Mouse (Mus musculus): ENCODE measurements around the gene AC170998.1. TPM values are rescaled to one million over a fixed set of nuclear protein-coding genes. Genes with fewer than 3 reads are reported as not detected.

Gene AC170998.1
- 10 to 100 TPM; 10.1 TPM for polyA plus RNA-seq (2017; shearing (Covaris generic))

DNA sequence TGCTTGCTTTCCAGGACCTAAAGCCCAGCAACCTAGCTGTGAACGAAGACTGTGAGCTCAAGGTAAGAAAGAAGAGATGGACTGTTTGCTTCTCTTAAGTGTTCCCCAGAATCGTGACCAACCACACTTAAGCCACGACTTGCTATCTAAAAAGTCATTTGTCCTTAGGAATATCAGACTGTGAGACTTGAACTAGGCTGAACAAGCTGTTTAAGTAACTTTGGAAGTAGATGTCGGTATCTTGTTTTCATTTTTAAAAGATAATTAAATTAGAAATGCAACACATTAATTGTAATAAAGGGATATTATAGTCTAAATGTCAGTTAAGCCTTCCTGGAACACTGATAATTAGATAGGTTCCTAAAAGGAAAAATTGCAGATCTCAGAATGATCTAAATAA, at the start of gene AC170998.1:
AC170998.1 (plus strand) TSS at position 301 of the 400 bp plus-strand sequence.
- ATAC-seq: no peak

DNA sequence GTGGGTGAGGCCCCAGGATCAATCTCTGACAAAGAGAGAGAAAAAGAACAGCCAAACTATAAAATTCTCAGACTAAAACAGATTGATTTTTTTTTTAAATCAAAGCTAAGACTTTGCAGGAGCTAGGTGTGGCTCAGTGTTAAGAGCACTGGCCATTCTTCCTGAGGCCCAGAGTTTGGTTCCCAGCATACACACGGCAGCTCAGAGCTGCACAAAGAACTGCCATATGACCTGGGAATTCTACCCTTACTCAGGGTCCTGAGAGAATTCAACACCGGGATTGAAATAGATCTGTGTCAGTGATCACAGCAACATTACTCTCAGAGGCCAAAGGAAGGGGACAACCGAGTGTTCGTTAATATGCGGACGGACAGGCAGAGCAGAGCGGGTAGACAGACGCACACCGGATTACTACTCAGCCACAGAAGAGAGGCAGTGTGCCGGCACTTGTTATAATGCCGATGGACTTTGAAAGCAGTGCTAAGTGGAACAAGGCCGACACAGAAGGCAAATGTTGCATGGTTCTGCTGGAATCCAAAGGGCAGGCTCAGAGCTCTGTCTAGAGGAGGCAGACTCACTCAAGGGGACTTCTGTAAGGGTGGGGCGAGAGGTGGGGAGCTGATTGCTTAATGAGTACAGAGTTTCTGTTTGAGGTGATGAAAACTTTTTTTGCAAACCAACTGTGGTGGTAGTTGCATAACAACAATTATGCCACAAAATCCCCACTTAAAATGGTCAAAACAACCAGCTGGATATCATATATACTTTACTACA, 43.4 kb upstream of the AC170998.1 start:
- no peak for ATAC-seq

DNA sequence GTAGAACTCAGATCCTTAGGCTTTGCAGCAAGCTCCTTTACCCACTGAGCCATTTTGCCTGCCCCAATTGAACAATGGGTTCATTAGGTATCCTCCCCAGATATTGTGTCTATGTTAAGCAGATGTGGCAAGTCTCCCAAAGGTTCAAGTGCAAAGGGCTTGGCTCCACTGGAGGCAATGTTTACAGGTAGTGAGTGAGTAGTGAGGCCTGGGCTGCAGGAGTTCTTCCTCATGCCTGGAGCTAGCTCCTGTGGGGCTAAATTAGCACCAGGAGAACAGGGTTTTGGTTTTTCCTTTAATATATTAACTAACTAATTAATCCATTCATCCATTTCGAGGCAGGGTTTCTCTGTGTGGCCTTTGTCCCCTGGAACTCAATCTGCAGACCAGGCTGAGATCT, 42.3 kb upstream of the AC170998.1 start:
- no peak for ATAC-seq

DNA sequence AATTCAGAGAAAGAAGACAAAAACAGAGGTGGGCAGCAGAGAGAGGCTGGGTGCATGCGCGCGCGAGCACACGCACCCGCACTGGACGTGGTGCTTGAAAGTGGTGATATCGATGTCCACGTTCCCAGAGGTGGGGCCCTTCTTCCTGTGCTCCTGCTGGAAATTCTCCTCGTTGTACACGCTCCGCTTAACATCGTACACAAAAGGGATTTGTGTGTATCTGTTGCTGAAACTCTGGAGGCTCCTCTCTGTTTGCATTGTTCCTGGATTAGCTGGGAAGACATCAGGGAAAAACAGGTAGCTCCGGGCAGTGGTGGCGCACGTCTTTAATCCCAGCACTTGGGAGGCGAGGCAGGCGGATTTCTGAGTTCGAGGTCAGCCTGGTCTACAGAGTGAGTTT, 41.3 kb upstream of the AC170998.1 start:
- no peak for ATAC-seq

DNA sequence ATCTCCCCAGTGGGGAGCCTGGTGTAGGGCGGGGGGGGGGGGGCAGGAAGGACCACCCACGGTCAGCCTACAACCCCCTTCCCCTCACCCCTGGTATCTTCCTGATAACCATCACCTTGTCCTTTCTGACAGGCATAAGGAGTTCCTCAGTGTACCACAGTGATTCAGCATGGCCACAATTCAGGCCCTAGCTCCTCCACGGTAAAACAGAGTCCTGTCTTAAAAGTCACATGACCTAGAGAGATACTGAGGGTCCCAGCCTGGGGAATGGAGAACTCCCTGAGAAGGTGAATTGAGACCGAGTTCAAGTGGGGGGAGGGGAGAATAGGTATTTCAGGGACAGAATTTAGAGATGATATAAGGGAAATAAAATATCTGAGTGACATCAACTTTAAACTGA, 38.5 kb upstream of the AC170998.1 start:
- ATAC-seq: no peak

DNA sequence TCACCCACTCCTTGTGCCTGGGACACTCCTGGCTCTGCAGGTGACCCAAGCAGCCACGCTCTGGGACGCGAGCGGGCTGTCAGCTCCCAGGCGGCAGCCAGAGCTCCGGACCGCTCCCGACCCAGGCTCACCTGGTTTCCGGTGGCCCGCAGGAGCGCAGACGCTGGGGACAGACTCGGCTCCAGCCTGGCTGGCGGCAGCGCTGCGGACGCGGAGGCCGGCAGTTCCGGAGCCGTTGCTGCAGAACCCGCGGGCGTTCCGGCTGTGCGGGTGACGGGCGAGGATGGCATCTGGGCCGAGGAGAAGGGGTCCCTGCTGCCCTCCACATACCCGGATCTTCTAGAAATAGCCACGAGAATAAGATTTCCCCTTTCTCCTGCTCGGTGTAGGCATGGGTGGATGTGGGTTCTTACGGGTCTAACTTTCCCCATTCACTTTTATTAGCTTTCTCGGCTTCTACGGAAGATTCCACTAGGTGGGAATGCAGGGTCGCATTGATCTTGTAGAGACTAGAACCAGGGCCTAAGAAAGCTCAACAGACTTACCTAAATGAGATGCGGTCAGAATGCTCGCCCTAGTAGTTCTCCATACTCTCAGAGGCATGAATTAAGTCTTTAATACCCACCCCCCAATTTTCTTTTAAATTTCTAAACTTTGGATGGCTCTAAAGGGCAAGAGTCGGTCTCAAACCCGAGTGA, 36.1 kb upstream of the AC170998.1 start, which contains the start of gene Slc26a8:
Slc26a8 (minus strand) TSS at position 648 of the 698 bp plus-strand sequence.
- ATAC-seq: no peak

DNA sequence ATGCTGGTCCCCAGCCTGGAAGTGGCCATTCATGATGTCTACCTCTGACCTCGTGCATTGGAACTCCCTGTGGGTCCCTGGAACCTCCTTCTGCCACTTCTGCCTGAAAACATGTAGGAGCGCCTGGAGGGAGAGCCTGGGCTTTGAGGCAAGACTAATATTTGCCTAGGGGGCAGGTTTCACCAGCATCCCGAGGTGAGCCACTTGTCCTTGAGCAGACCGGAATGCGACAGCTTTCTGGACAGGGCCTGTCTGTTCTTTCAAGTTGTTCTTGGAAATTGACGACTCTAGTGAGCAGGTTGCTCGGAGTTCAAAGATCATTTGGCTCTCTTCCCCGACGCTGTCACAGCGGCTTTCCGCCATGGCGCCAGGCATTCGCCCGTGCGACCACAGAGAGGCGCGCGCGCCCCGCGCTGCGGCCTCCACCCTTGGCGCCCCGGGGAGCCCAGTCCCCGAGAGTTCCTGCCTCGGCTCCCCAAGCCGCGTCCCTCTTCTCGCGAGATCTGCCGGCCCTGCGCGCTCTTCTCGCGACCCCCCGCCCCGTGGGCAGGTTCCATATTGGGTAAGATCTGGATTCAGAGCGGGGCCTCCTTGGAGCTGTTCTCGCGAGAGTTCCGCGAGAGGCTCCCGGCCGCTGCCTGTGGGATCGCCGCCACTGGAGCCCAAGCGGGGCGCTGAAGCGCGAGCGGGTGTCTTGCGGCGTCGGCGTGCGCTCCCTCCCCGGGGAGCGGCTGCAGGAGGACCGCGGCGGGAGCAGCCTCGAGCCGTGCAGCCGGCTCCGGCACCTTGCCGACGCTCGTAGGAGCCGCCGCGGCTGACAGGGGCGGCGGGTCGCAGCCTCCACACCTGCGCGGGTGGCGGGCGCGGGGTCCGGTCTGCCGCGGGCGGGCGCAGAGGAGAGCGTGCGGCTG, 34.9 kb upstream of the AC170998.1 start, which contains the start of gene Mapk14:
Mapk14 (plus strand) TSS at position 554 of the 911 bp plus-strand sequence.
- ATAC-seq: peak; percentile 95

DNA sequence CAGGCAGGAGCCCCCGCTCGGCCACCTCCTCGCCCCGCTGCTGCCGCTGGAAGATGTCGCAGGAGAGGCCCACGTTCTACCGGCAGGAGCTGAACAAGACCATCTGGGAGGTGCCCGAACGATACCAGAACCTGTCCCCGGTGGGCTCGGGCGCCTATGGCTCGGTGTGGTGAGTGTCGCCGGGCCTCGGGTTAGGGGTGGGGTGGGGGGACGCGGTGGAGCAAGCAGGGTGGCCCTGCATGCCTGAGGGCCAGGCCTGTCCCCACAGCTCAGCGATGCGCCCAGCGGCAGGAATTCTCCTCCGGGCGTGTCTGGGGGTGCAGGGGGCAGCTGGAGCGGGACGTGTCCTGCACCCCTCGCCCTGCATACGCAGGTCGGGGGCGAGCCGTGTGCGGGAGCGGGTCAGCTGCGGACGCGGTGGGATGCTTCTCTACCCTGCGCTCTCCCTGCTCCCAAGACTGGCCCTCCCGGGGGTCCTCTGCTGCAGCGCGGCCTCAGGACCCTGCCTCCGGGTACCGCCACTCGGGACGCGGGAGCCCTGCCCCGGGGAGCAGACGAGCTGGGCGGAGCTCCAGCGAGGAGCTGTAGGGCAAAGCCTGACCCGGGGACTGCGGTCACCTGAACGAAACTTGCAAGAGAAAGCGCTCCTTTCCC, 34.1 kb upstream of the AC170998.1 start:
- no peak for ATAC-seq

DNA sequence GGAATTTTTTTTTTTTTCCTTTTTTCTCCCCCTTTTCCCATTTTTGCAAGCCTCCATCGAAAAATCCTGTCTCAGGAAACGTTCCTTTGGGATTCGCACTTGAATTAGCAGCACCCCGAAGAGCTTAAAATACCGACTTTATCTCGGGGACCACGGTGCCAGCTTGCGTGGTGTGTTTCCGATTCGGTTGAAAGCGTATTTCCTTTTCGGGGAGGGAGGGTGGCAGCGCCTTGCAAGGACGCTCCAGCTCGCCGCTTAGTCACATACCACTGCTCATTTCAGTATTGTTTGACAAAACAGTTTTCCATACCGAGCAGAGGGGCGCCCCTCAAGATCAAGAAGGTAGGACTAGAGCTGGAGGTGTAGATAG, 33.6 kb upstream of the AC170998.1 start:
- peak; percentile 41 for ATAC-seq

DNA sequence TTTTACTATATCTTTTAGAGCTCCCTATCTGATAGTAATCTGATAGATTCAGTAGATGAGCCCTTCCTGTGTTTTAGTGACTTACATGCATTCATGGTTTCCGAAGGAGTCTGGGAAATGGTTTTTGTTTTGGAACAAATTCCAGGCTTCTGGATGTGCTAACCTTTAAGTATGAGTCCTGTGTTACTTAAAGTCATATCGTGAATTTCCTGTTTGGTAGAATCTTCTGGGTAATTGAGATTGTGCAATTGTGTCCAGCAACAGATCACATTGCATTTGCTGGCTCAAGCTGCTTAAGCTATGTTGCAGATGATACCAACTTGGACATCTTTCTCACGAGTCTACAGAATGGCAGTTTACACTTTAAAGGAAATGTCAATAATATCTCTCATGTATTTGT, 32.8 kb upstream of the AC170998.1 start:
- no peak for ATAC-seq

DNA sequence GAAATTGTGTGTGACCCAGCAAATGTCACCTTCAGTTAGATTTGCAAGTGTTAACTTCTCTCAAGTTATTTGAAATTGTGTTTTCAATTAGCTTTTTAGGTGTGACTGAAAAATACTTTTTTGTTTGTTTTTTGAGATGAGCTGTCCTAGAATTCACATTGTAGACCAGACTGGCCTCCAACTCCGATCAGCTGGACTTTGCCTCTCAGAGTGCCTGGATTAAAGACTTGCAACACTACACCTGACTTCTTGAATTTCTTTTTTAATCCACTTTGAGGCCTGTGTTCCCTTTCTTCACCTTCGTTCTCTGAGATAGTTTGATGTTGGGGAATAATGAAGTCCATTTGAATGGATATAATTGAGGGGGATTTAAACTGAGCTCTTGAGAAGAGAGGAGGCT, 31.8 kb upstream of the AC170998.1 start:
- ATAC-seq: no peak

DNA sequence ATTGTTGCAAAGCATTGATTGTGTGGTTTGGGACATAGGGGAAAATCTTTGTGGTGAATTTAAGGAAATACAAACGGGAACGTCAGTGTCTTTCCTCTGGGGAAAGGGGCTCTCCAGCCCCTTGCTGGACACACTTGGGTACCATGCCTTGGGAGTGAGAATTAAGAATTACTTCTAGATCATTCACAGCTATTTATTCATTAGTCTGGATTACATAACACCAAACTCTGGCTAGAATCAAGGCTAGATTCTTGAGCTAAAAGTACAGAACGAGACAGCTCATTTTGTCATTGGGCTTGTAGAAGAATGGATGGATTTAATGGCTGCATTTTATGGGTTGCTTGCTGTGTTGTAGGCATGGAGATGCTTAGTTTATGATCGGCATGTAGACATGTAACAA, 31.1 kb upstream of the AC170998.1 start:
- no peak for ATAC-seq

DNA sequence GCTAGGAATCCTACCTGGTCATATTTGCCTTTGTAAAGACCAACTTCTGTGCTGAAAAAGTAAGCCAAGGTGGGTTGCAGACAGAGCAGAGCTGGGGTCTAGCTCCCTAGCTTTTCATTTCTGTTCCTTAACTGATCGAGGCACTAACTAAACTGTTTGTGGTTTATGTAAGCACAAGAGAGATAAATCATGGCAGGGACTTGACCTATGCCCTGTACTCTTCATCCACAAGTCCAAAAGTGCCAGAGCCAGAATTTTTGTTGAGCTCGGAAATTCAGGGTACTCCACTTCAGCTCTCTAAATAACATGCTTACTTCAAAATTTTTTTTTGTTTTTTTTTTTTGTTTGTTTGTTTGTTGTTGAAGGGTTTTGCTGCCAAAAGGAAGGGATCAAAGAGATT, 29.2 kb upstream of the AC170998.1 start:
- ATAC-seq: no peak

DNA sequence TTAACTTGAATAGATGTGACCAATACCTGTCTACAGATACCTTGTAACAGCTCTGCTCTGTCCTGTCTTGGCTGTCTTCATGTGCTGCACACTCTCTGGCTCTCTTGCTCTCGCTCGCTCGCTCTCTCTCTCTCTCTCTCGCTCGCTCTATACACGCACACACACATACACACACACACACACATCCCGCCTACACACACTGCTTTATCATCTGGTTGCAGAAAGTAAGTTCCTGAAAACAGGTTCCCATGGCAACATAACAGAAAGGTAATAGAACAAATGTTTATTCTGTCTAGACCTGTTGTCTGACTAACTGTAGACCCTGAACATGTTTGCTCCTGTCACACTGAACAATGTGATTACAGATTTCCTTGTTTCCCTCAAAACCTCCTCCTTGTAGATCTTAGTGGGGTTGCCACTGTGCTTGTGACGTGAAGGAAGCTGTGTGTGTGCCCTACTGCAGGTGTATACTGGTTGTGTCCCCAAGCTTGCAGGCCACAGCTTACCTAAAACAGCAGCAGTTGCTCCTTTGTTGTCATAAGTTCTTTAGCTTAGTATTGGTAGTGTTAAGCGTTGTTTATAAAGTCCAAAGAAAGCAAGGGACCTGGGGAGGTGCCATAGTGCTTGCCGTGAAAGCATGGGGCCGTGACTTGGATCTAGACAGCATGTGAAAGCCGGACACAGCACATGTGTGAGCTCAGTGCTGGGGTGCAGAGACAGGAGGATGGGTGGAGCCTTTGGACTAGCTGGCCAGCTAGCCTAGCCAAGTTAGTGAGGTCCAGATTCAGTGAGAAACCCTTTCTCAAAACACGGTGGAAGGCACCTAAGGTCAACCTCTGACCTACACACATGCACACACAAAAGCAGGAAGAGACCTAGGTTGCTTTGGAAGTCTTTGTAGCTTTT, 28.3 kb upstream of the AC170998.1 start:
- peak; percentile 76 for ATAC-seq

DNA sequence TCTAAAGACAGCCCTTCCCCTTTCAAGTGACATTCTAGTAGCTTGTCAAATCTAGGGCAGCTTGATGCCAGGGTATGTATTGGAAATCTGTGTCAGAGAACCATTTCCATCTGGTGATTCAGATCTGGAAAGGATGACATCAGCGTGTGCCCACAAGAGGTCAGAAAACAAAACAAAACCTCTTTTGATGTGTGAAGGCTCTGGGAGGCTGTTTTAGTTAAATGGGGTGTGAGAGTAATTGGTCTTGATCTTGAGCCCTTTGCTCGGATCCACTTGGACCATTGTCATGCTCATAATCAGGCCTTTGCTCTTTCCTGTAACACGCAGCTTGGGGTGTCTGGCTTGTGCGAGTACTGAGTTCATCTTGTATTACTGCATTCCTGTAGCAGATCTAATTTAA, 27.6 kb upstream of the AC170998.1 start:
- ATAC-seq: peak; percentile 51

DNA sequence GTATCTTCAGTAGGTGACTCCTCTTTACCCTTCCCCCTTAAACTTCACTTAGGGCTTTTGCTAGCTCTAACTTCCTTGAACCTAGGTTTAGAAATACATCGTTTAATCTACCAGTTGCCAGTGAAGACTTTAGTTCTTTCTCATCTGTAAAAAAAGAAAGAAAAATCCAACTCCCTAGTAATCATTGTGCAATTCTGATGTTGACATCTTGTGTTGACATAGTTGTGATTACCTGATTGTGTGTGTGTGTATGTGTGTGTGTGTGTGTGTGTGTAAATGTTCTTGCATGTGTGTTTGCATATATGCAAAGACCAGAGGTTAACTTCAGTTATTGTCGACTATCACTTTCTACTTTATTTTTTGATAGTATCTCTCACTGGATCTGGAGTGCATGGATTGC, 27.2 kb upstream of the AC170998.1 start:
- no peak for ATAC-seq

DNA sequence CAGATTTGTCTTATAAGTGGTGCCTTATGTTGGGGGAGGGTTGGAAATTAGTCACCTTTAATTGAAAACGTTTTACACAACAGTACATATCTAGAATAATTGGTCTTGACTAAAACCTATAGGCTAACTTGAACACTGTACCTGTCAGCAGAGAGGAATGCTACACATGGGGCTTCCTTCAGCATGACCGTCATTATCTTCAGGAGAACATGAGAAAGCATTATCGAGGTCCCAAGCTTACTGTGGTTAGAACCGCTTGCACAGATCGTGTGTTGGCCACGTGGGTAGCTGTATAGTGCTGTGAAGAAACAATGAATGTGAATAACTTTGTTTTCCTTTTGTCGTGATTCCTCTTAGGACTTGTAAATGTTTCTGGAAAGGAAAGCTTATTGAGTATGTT, 26.1 kb upstream of the AC170998.1 start:
- ATAC-seq: no peak

DNA sequence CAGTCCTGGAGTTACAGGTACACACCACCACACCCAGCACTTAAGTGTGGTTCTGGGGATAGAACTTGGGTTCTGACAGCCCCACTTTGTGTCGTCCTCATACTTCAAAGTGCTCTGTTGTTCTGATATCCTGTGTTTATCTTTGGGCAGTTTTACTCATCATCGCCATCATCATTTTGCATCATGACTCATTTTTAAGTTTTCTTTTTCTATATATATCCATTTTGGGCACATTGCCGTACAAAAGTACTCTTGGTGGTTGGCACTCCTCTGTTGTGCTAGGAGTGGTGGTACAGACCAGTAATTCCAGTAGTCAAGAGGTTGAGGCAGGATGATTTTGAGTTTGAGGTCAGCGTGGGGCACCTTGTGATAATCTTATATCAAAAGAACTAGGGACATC, 24.7 kb upstream of the AC170998.1 start:
- ATAC-seq: peak; percentile 27

DNA sequence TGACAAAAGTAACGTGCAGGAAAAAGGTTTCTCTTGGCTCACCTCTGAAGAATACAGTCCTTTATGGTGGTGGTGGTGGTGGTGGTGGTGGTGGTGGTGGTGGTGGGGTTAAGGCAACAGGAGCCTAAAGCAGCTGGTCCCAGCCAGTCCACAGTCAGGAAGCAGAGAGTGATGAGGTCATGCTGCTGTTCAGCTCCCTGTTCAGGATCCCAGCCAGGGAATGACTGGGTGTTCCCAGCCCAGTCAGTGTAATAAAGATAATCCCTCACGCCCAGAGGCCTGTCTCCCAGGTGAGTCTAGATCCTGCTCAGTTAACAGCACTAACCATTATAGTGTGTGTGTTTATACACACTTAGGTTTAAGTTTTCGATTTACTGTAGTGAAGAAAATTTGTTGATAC, 24.1 kb upstream of the AC170998.1 start:
- ATAC-seq: no peak

DNA sequence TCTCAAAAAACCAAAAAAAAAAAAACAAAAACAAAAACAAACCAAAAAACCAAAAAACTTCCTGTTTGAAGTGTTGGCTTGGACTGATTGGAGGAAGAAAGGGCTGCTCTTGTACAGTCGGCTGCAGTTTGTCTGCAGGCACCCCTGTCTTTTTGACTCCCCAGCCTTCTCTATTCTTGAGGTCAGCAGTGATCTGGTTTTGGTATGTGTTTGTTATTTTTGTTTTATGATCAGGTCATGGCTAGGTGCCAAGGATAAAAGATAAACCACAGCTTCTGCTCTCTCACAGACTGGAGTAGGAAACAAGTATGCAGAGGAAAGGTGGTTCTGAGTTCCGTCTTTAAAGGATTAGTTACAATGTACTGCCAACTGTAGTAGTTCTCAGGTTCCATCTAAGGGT, 23.2 kb upstream of the AC170998.1 start:
- ATAC-seq: peak; percentile 25

DNA sequence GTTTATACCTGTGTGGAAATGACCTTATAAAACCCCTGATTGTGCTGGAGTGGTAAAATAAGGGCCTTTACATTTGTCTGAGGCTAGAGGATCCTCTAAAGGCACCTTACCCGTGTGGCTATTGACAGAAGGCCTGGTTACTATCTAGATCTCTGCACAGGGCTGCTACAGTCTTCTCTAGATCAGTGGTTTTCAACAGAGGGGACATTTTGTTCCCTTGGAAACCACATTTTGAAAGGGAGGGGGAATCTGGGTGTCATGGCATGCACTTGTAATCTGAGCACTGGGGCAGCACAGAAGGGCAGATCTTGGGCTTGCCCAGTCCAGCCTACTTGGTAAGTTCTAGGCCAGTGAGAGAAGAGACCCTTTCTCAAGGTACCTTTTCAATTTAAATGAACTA, 19.2 kb upstream of the AC170998.1 start:
- no peak for ATAC-seq

All from CD4-positive, CD25-positive, alpha-beta regulatory T cell, adult 4 months (primary cell).